Mouse (Mus musculus) MEL (cell line): ENCODE data around the gene Rpl18. TPM values are rescaled to one million over a fixed set of nuclear protein-coding genes. Genes with fewer than 3 reads are reported as not detected.

ENCODE experiments used
- DNase-seq: peaks from one replicate; pipeline ENCODE4 v3.0.0; 2011; ENCODE audit warnings: low read depth, low spot score
- H3K27ac ChIP-seq: 2 replicates; pipeline ENCODE4 v1.5.1; 2012; ENCODE audit warnings: low read depth, mild to moderate bottlenecking, control low read depth, low read length, moderate library complexity; ENCODE audit not compliant: control insufficient read depth
- H3K27me3 ChIP-seq, 2 experiments: fragments of 150-350 bp in 1 of 2; sonication (generic) in 1 of 2; 2 replicates each; pipeline ENCODE4 v1.6.1; 2012; ENCODE audit warnings: low read length in 2 of 2, mild to moderate bottlenecking in 2 of 2, improper control_type of control experiment in 1 of 2, moderate library complexity in 1 of 2; ENCODE audit not compliant: insufficient read depth in 2 of 2, control insufficient read depth in 1 of 2
- H3K36me3 ChIP-seq, 2 experiments: 2 replicates each; pipeline ENCODE4 v1.6.1; 2012 to 2014; ENCODE audit warnings: low read length in 2 of 2, improper control_type of control experiment in 1 of 2, inconsistent platforms in 1 of 2, mild to moderate bottlenecking in 1 of 2; ENCODE audit not compliant: insufficient read depth in 2 of 2, control insufficient read depth in 1 of 2
- H3K4me1 ChIP-seq, 2 experiments: fragments of 150-350 bp in 1 of 2; sonication (generic) in 1 of 2; 2 replicates each; pipeline ENCODE4 v1.6.1; 2012; ENCODE audit warnings: low read length in 2 of 2, improper control_type of control experiment in 1 of 2, mild to moderate bottlenecking in 1 of 2; ENCODE audit not compliant: insufficient read depth in 2 of 2, control insufficient read depth in 1 of 2
- H3K4me3 ChIP-seq, 2 experiments: fragments of 150-350 bp in 1 of 2; sonication (generic) in 1 of 2; 2 replicates each; pipeline ENCODE4 v1.5.1; 2012; ENCODE audit warnings: low read depth in 2 of 2, low read length in 2 of 2, mild to moderate bottlenecking in 2 of 2, moderate library complexity in 2 of 2, control low read depth in 1 of 2, improper control_type of control experiment in 1 of 2; ENCODE audit not compliant: control insufficient read depth in 1 of 2, insufficient read depth in 1 of 2
- H3K79me2 ChIP-seq: 2 replicates; pipeline ENCODE4 v1.6.1; 2012; ENCODE audit warnings: mild to moderate bottlenecking, low read length, moderate library complexity; ENCODE audit not compliant: control insufficient read depth, poor library complexity, insufficient read depth
- H3K9ac ChIP-seq: 2 replicates; pipeline ENCODE4 v1.6.1; 2012; ENCODE audit warnings: low read depth, mild to moderate bottlenecking, control low read depth, low read length, moderate library complexity; ENCODE audit not compliant: control insufficient read depth, poor library complexity, severe bottlenecking
- H3K9me3 ChIP-seq: fragments of 150-350 bp; sonication (generic); replicated peaks from 2 replicates; pipeline ENCODE4 v1.6.1; 2012; ENCODE audit warnings: mild to moderate bottlenecking, low read length, improper control_type of control experiment, moderate library complexity; ENCODE audit not compliant: insufficient read depth
- BHLHE40 ChIP-seq: IDR thresholded peaks from 2 replicates; pipeline ENCODE4 v1.6.1; 2012; ENCODE audit warnings: low read depth, mild to moderate bottlenecking, inconsistent platforms, low read length, improper control_type of control experiment, borderline replicate concordance
- CHD2 ChIP-seq: IDR thresholded peaks from 2 replicates; pipeline ENCODE4 v1.6.1; 2011; ENCODE audit warnings: low read length, improper control_type of control experiment
- E2F4 ChIP-seq: IDR thresholded peaks from 2 replicates; pipeline ENCODE4 v1.6.1; 2011; ENCODE audit warnings: low read depth, low read length, improper control_type of control experiment, borderline replicate concordance
- EP300 ChIP-seq, 2 experiments: IDR thresholded peaks; 2 replicates each; pipeline ENCODE4 v1.6.1; 2011; ENCODE audit warnings: improper control_type of control experiment in 2 of 2, low read length in 2 of 2, low read depth in 1 of 2, mild to moderate bottlenecking in 1 of 2
- ETS1 ChIP-seq: IDR thresholded peaks from 2 replicates; pipeline ENCODE4 v1.6.1; 2012; ENCODE audit warnings: low read depth, mild to moderate bottlenecking, inconsistent platforms, low read length, improper control_type of control experiment, moderate library complexity
- GABPA ChIP-seq: IDR thresholded peaks from 2 replicates; pipeline ENCODE4 v1.6.1; 2012; ENCODE audit warnings: low read depth, mild to moderate bottlenecking, inconsistent platforms, low read length, improper control_type of control experiment, moderate library complexity
- HCFC1 ChIP-seq: IDR thresholded peaks from 2 replicates; pipeline ENCODE4 v1.6.1; 2012; ENCODE audit warnings: low read depth, mild to moderate bottlenecking, inconsistent platforms, low read length, improper control_type of control experiment, moderate library complexity
- JUND ChIP-seq: IDR thresholded peaks from 2 replicates; pipeline ENCODE4 v1.6.1; 2011; ENCODE audit warnings: low read depth, mild to moderate bottlenecking, improper control_type of control experiment, low read length
- MAX ChIP-seq: IDR thresholded peaks from 2 replicates; pipeline ENCODE4 v1.6.1; 2011; ENCODE audit warnings: low read length, improper control_type of control experiment
- MEF2A ChIP-seq: IDR thresholded peaks from 2 replicates; pipeline ENCODE4 v1.6.1; 2014; ENCODE audit warnings: low read depth, mild to moderate bottlenecking, inconsistent platforms, low read length, improper control_type of control experiment; ENCODE audit not compliant: poor library complexity, insufficient replicate concordance, severe bottlenecking; ENCODE audit errors: extremely low read depth
- MYB ChIP-seq: IDR thresholded peaks from 2 replicates; pipeline ENCODE4 v1.6.1; 2011; ENCODE audit warnings: mild to moderate bottlenecking, low read depth, low read length, improper control_type of control experiment
- MYC ChIP-seq: IDR thresholded peaks from 2 replicates; pipeline ENCODE4 v1.6.1; 2011; ENCODE audit warnings: low read depth, mild to moderate bottlenecking, low read length, improper control_type of control experiment, moderate library complexity
- NELFE ChIP-seq: IDR thresholded peaks from 2 replicates; pipeline ENCODE4 v1.6.1; 2011; ENCODE audit warnings: low read depth, low read length, improper control_type of control experiment
- NRF1 ChIP-seq: IDR thresholded peaks from 2 replicates; pipeline ENCODE4 v1.6.1; 2014; ENCODE audit warnings: low read depth, mild to moderate bottlenecking, inconsistent platforms, low read length, improper control_type of control experiment, moderate library complexity; ENCODE audit not compliant: poor library complexity, insufficient read depth, severe bottlenecking
- POLR2A ChIP-seq, 2 experiments: IDR thresholded peaks; 2 replicates each; pipeline ENCODE4 v1.6.1; 2011 to 2012; ENCODE audit warnings: low read length in 2 of 2, mild to moderate bottlenecking in 2 of 2, control low read depth in 1 of 2, improper control_type of control experiment in 1 of 2, low read depth in 1 of 2, moderate library complexity in 1 of 2; ENCODE audit not compliant: control insufficient read depth in 1 of 2, insufficient read depth in 1 of 2, poor library complexity in 1 of 2
- POLR2AphosphoS2 ChIP-seq: IDR thresholded peaks from 2 replicates; pipeline ENCODE4 v1.6.1; 2011; ENCODE audit warnings: low read length, improper control_type of control experiment
- POLR2AphosphoS5 ChIP-seq: IDR thresholded peaks from 2 replicates; pipeline ENCODE4 v1.6.1; 2012; ENCODE audit warnings: low read depth, borderline replicate concordance, mild to moderate bottlenecking, inconsistent platforms, low read length, moderate library complexity, mixed read lengths
- RAD21 ChIP-seq: IDR thresholded peaks from 2 replicates; pipeline ENCODE4 v1.6.1; 2011; ENCODE audit warnings: mild to moderate bottlenecking, low read depth, low read length, improper control_type of control experiment
- RCOR1 ChIP-seq: IDR thresholded peaks from 2 replicates; pipeline ENCODE4 v1.6.1; 2012; ENCODE audit warnings: low read depth, mild to moderate bottlenecking, inconsistent platforms, low read length, improper control_type of control experiment
- SIN3A ChIP-seq: IDR thresholded peaks from 2 replicates; pipeline ENCODE4 v1.6.1; 2012; ENCODE audit warnings: low read length, improper control_type of control experiment, inconsistent platforms
- TCF12 ChIP-seq: IDR thresholded peaks from 2 replicates; pipeline ENCODE4 v1.6.1; 2014; ENCODE audit warnings: low read depth, mild to moderate bottlenecking, inconsistent platforms, low read length, improper control_type of control experiment, moderate library complexity
- USF1 ChIP-seq: IDR thresholded peaks from 2 replicates; pipeline ENCODE4 v1.6.1; 2014; ENCODE audit warnings: low read depth, mild to moderate bottlenecking, inconsistent platforms, low read length, improper control_type of control experiment, moderate library complexity
- ZC3H11A ChIP-seq: IDR thresholded peaks from 2 replicates; pipeline ENCODE4 v1.6.1; 2012; ENCODE audit warnings: low read depth, mild to moderate bottlenecking, inconsistent platforms, low read length, improper control_type of control experiment
- ZKSCAN1 ChIP-seq: IDR thresholded peaks from 2 replicates; pipeline ENCODE4 v1.6.1; 2012; ENCODE audit warnings: low read depth, mild to moderate bottlenecking, inconsistent platforms, low read length, improper control_type of control experiment, moderate library complexity
- ZMIZ1 ChIP-seq: IDR thresholded peaks from 2 replicates; pipeline ENCODE4 v1.6.1; 2012; ENCODE audit warnings: low read depth, mild to moderate bottlenecking, inconsistent platforms, low read length, improper control_type of control experiment, moderate library complexity
- polyA plus RNA-seq, 2 experiments: library from polyadenylated mRNA; stranded (reverse) in 1 of 2; unstranded in 1 of 2; fragments of >175 nt in 1 of 2; fragments of >200 nt in 1 of 2; gene quantifications; 2 replicates each; pipeline versions ENCODE4 v1.2.1 to v1.2.4; 2012; ENCODE audit warnings: low replicate concordance in 2 of 2, low read depth in 1 of 2; ENCODE audit not compliant: insufficient read length in 2 of 2, insufficient read depth in 1 of 2, missing spikeins in 1 of 2
- total RNA-seq: library from RNA; depleted of rRNA; stranded (reverse); fragments of 300-350 nt; gene quantifications from 2 replicates; pipeline ENCODE4 v1.2.3, GENCODE M21; 2012

Rpl18 gene
- total and polyA plus RNA-seq, 3 experiments, result 3,544 to 3,724 TPM; not detected in 1

DNA sequence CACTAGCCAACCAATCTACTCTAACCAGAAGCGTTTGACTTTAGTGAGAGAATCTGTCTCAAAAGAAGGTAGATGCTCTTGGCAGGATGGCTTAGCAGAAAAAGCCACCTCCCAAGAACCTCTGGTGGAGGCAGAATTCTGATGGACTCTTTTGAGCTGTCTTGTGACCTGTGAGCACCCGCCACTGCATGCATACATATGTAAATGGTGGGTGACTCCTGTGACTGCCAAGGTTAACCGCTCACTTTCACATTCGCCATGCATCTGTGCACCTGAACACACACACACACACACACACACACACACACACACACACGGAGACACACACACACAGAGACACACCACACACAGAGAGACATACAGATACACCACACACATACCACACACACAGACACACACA is 32.2 kb downstream of the Rpl18 start:
- Histone ChIP-seq H3K4me1 (no peaks in the 10 kb centered on the region), H3K4me3 (no peak overlapping the region), H3K79me2 (no peaks in the 10 kb centered on the region), H3K27ac (no peak overlapping the region), H3K36me3 (no peaks in the 10 kb centered on the region), H3K27me3 (0 out of 4 replicates have a peak, but pooled peaks cover 0 to 2% of the 10 kb centered on the region in 2 experiments), H3K9me3 (no peaks in the 10 kb centered on the region), H3K9ac (no peak overlapping the region)
- TF ChIP-seq GABPA, result no peak
- TF ChIP-seq MEF2A, result no peak
- TF ChIP-seq POLR2AphosphoS2, result no peak
- TF ChIP-seq ETS1, result no peak
- TF ChIP-seq JUND, result no peak
- no peak for TF ChIP-seq NELFE
- no peak for TF ChIP-seq RAD21
- TF ChIP-seq POLR2A (IDR thresholded peaks at IDR 0.05; ENCODE audit: control insufficient read depth in 1 of 2, insufficient read depth in 1 of 2, low read depth in 1 of 2, low read length in 2 of 2, poor library complexity in 1 of 2), result no peak
- no peak for TF ChIP-seq CHD2
- TF ChIP-seq MAX, result no peak
- no peak for TF ChIP-seq USF1
- no peak for TF ChIP-seq E2F4
- no peak for TF ChIP-seq BHLHE40
- no peak for TF ChIP-seq SIN3A
- TF ChIP-seq RCOR1, result no peak
- TF ChIP-seq NRF1, result no peak
- TF ChIP-seq ZC3H11A, result no peak
- no peak for TF ChIP-seq MYC
- no peak for TF ChIP-seq ZKSCAN1
- no peak for TF ChIP-seq TCF12
- DNase-seq, result no peak

DNA sequence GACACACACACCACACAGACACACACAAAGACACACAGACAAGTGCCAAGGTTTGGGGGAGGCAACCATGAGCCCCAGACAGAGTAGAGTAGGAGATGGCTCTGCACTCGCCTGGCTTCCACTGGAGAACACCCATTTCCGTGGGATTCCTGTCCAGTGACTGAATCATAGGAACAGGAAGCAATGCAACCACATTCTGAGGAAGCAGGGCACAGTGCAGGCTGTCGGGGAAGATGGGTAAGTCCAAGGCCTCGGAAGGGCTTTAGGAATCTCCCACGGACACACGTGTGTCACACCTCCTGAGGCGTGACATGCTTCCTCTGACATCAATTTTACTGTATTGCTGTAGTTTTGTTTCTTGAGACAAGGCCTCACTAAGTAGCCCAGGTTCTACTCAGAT is 32.9 kb downstream of the Rpl18 start:
- no peak for DNase-seq
- H3K79me2 ChIP-seq, result no peaks in the 10 kb centered on the region
- H3K27ac ChIP-seq, result no peak overlapping the region
- no peak overlapping the region for H3K4me3 ChIP-seq
- no peaks in the 10 kb centered on the region for H3K4me1 ChIP-seq
- no peaks in the 10 kb centered on the region for H3K36me3 ChIP-seq
- H3K27me3 ChIP-seq, result 0 out of 4 replicates have a peak, but pooled peaks cover 0 to 2% of the 10 kb centered on the region in 2 experiments
- H3K9me3 ChIP-seq, result no peaks in the 10 kb centered on the region
- H3K9ac ChIP-seq, result no peak overlapping the region
- TF ChIP-seq POLR2AphosphoS2 (no peak), HCFC1 (no peak), MYB (no peak), ZMIZ1 (no peak), EP300 (IDR thresholded peaks at IDR 0.05; ENCODE audit: low read depth in 1 of 2, low read length in 2 of 2) (no peak), POLR2AphosphoS5 (no peak)
